Mouse (Mus musculus) brain, embryonic 18.5 days (tissue): ENCODE measurements around the gene Dnph1.
"Not testable (repeated sequence)": the region's sequence is repeated elsewhere in the genome, so short reads cannot be mapped to it uniquely, and the experiment has no call there.

ENCODE experiments used
- DNase-seq: peaks from one replicate; pipeline ENCODE4 v3.0.0-alpha.2; 2012; ENCODE audit warnings: low read depth, low spot score

The Dnph1 gene

GRCm38 (mm10) chr17:46496623-46497434 is at the start of gene Dnph1:
Dnph1 (plus strand) TSS chr17:46496711.
- DNase-seq, result peak; percentile 82

- DNase-seq, result no peak
These were observed 43.8 kb upstream of the Dnph1 start for GRCm38 (mm10) chr17:46452683-46453082.

GRCm38 (mm10) chr17:46453302-46453948 is 43.1 kb upstream of the Dnph1 start:
- DNase-seq, result no peak

- DNase-seq, result no peak
These were observed 42.5 kb upstream of the Dnph1 start for GRCm38 (mm10) chr17:46453970-46454411.

GRCm38 (mm10) chr17:46454539-46454938 is 42.0 kb upstream of the Dnph1 start:
- DNase-seq, result no peak

GRCm38 (mm10) chr17:46455110-46455691 is 41.3 kb upstream of the Dnph1 start:
- no peak for DNase-seq

GRCm38 (mm10) chr17:46457791-46458190 is 38.7 kb upstream of the Dnph1 start:
- DNase-seq, result no peak

GRCm38 (mm10) chr17:46458439-46458838 is 38.1 kb upstream of the Dnph1 start:
- no peak for DNase-seq

- no peak for DNase-seq
These were observed 35.8 kb upstream of the Dnph1 start for GRCm38 (mm10) chr17:46460673-46461072.

GRCm38 (mm10) chr17:46461347-46461746 is 35.2 kb upstream of the Dnph1 start:
- DNase-seq, result no peak

- no peak for DNase-seq
These were observed 34.3 kb upstream of the Dnph1 start for GRCm38 (mm10) chr17:46462226-46462625.

GRCm38 (mm10) chr17:46467830-46468229 is 28.7 kb upstream of the Dnph1 start:
- DNase-seq, result no peak

GRCm38 (mm10) chr17:46476601-46477000 is 19.9 kb upstream of the Dnph1 start:
- DNase-seq, result no peak

GRCm38 (mm10) chr17:46477286-46477685 is 19.2 kb upstream of the Dnph1 start:
- DNase-seq, result no peak

GRCm38 (mm10) chr17:46483561-46484001 is 12.9 kb upstream of the Dnph1 start:
- DNase-seq, result no peak

GRCm38 (mm10) chr17:46484021-46484431 is 12.5 kb upstream of the Dnph1 start:
- no peak for DNase-seq

GRCm38 (mm10) chr17:46484461-46484875 is 12.0 kb upstream of the Dnph1 start:
- DNase-seq, result no peak

GRCm38 (mm10) chr17:46486995-46487394 is 9.5 kb upstream of the Dnph1 start:
- DNase-seq, result no peak

GRCm38 (mm10) chr17:46487431-46487830 is 9.1 kb upstream of the Dnph1 start, which contains the start of gene Ttbk1:
Ttbk1 (minus strand) TSS chr17:46487675.
- DNase-seq, result no peak

GRCm38 (mm10) chr17:46495486-46495885 is 1.0 kb upstream of the Dnph1 start:
- DNase-seq, result no peak

- DNase-seq, result not testable (repeated sequence)
These were observed 430 bp upstream of the Dnph1 start for GRCm38 (mm10) chr17:46496081-46496480.

GRCm38 (mm10) chr17:46497956-46498355 is 1.4 kb downstream of the Dnph1 start:
- no peak for DNase-seq
